Mouse (Mus musculus): ENCODE measurements around the gene Hic1.
A peak's percentile ranks its signal among the peaks of the same experiment; 100 is the strongest.

DNA sequence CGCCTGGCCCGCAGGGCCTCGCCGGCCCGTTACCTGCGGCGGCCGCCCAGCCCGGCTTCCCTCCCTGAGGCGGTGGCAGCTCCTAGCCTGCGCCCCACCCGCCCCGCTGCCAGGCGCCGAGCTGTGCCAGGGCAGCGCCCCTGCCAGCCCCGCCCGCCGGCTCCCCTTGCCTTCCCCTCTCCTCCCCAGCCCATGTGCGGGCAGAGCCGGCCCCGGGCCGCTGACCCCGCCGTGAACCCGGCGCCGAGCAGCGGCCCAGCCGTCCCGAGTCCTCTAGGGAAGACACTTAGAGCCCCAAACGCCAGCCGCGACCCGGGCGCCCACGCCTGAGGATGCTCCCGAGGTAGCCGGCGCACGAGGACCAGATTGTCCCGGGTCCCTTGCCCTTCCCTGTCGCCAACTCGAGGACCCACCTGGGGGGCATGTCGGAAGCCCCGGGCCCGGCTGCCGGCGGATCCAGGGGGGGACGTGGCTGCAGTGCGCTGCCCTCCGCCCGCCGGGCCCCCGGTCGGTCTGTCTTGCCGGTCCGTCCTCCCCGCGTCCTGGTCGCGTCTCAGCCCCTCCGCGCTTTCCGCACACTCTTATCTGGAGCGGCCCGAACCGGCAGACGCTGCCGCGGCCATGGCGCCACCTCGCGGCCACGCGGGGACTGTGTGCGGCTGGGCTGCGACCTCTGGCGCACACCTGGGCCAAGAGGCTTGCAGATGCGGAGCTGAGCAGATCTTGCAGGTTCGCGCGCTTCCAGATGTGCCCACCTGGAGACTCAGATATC lies 543 bp downstream of the Hic1 start:
- TF ChIP-seq POLR2A (IDR thresholded peaks at IDR 0.05; ENCODE audit: insufficient read depth, low read length): no peak
- peak; percentile 92 for TF ChIP-seq CTCF (IDR thresholded peaks at IDR 0.05; ENCODE audit: low read depth, low read length)
- TF ChIP-seq EP300 (IDR thresholded peaks at IDR 0.05; ENCODE audit: insufficient read depth, low read depth, low read length): no peak
